Mouse (Mus musculus) MEL (cell line): ENCODE results near the gene Tbxa2r. TPM values are rescaled to one million over a fixed set of nuclear protein-coding genes. Genes with fewer than 3 reads are reported as not detected.

Experiments used
- BHLHE40 ChIP-seq: IDR thresholded peaks from 2 replicates; pipeline ENCODE4 v1.6.1; 2012; ENCODE audit warnings: low read depth, mild to moderate bottlenecking, inconsistent platforms, low read length, improper control_type of control experiment, borderline replicate concordance
- CHD1 ChIP-seq: IDR thresholded peaks from 2 replicates; pipeline ENCODE4 v1.6.1; 2012; ENCODE audit warnings: low read depth, mild to moderate bottlenecking, inconsistent platforms, low read length, improper control_type of control experiment
- CTCF ChIP-seq, 3 experiments: IDR thresholded peaks in 2 of 3; conservative IDR thresholded peaks in 1 of 3; 2 replicates each; pipeline ENCODE4 v1.5.1; 2011 to 2012; ENCODE audit warnings: low read length in 3 of 3, low read depth in 2 of 3, mild to moderate bottlenecking in 2 of 3, improper control_type of control experiment in 1 of 3, inconsistent platforms in 1 of 3, mixed read lengths in 1 of 3, moderate library complexity in 1 of 3; ENCODE audit not compliant: control insufficient read depth in 1 of 3, insufficient read depth in 1 of 3, poor library complexity in 1 of 3, severe bottlenecking in 1 of 3
- E2F4 ChIP-seq: IDR thresholded peaks from 2 replicates; pipeline ENCODE4 v1.6.1; 2011; ENCODE audit warnings: low read depth, low read length, improper control_type of control experiment, borderline replicate concordance
- ETS1 ChIP-seq: IDR thresholded peaks from 2 replicates; pipeline ENCODE4 v1.6.1; 2012; ENCODE audit warnings: low read depth, mild to moderate bottlenecking, inconsistent platforms, low read length, improper control_type of control experiment, moderate library complexity
- GABPA ChIP-seq: IDR thresholded peaks from 2 replicates; pipeline ENCODE4 v1.6.1; 2012; ENCODE audit warnings: low read depth, mild to moderate bottlenecking, inconsistent platforms, low read length, improper control_type of control experiment, moderate library complexity
- MAFK ChIP-seq: IDR thresholded peaks from 2 replicates; pipeline ENCODE4 v1.6.1; 2011; ENCODE audit warnings: low read depth, mild to moderate bottlenecking, low read length, improper control_type of control experiment, borderline replicate concordance
- MAX ChIP-seq: IDR thresholded peaks from 2 replicates; pipeline ENCODE4 v1.6.1; 2011; ENCODE audit warnings: low read length, improper control_type of control experiment
- MAZ ChIP-seq: IDR thresholded peaks from 2 replicates; pipeline ENCODE4 v1.6.1; 2012; ENCODE audit warnings: low read depth, mild to moderate bottlenecking, inconsistent platforms, low read length, improper control_type of control experiment
- MEF2A ChIP-seq: IDR thresholded peaks from 2 replicates; pipeline ENCODE4 v1.6.1; 2014; ENCODE audit warnings: low read depth, mild to moderate bottlenecking, inconsistent platforms, low read length, improper control_type of control experiment; ENCODE audit not compliant: poor library complexity, insufficient replicate concordance, severe bottlenecking; ENCODE audit errors: extremely low read depth
- MXI1 ChIP-seq: IDR thresholded peaks from 2 replicates; pipeline ENCODE4 v1.6.1; 2011; ENCODE audit warnings: mild to moderate bottlenecking, low read depth, low read length, improper control_type of control experiment
- POLR2A ChIP-seq, 2 experiments: IDR thresholded peaks; 2 replicates each; pipeline ENCODE4 v1.6.1; 2011 to 2012; ENCODE audit warnings: low read length in 2 of 2, mild to moderate bottlenecking in 2 of 2, control low read depth in 1 of 2, improper control_type of control experiment in 1 of 2, low read depth in 1 of 2, moderate library complexity in 1 of 2; ENCODE audit not compliant: control insufficient read depth in 1 of 2, insufficient read depth in 1 of 2, poor library complexity in 1 of 2
- POLR2AphosphoS5 ChIP-seq: IDR thresholded peaks from 2 replicates; pipeline ENCODE4 v1.6.1; 2012; ENCODE audit warnings: low read depth, borderline replicate concordance, mild to moderate bottlenecking, inconsistent platforms, low read length, moderate library complexity, mixed read lengths
- RCOR1 ChIP-seq: IDR thresholded peaks from 2 replicates; pipeline ENCODE4 v1.6.1; 2012; ENCODE audit warnings: low read depth, mild to moderate bottlenecking, inconsistent platforms, low read length, improper control_type of control experiment
- SMC3 ChIP-seq: IDR thresholded peaks from 2 replicates; pipeline ENCODE4 v1.6.1; 2011; ENCODE audit warnings: low read depth, low read length, improper control_type of control experiment
- TAL1 ChIP-seq: IDR thresholded peaks from 2 replicates; pipeline ENCODE4 v1.6.1; 2012; ENCODE audit warnings: mild to moderate bottlenecking, inconsistent platforms, low read length, moderate library complexity, mixed read lengths
- UBTF ChIP-seq: IDR thresholded peaks from 2 replicates; pipeline ENCODE4 v1.6.1; 2012; ENCODE audit warnings: low read depth, mild to moderate bottlenecking, inconsistent platforms, low read length, improper control_type of control experiment, moderate library complexity, borderline replicate concordance; ENCODE audit not compliant: insufficient read depth
- USF1 ChIP-seq: IDR thresholded peaks from 2 replicates; pipeline ENCODE4 v1.6.1; 2014; ENCODE audit warnings: low read depth, mild to moderate bottlenecking, inconsistent platforms, low read length, improper control_type of control experiment, moderate library complexity
- USF2 ChIP-seq, 2 experiments: IDR thresholded peaks; 2 replicates each; pipeline ENCODE4 v1.6.1; 2011 to 2012; ENCODE audit warnings: improper control_type of control experiment in 2 of 2, low read length in 2 of 2, borderline replicate concordance in 1 of 2, inconsistent platforms in 1 of 2, low read depth in 1 of 2, mild to moderate bottlenecking in 1 of 2; ENCODE audit not compliant: insufficient read depth in 1 of 2
- ZC3H11A ChIP-seq: IDR thresholded peaks from 2 replicates; pipeline ENCODE4 v1.6.1; 2012; ENCODE audit warnings: low read depth, mild to moderate bottlenecking, inconsistent platforms, low read length, improper control_type of control experiment
- ZKSCAN1 ChIP-seq: IDR thresholded peaks from 2 replicates; pipeline ENCODE4 v1.6.1; 2012; ENCODE audit warnings: low read depth, mild to moderate bottlenecking, inconsistent platforms, low read length, improper control_type of control experiment, moderate library complexity
- ZMIZ1 ChIP-seq: IDR thresholded peaks from 2 replicates; pipeline ENCODE4 v1.6.1; 2012; ENCODE audit warnings: low read depth, mild to moderate bottlenecking, inconsistent platforms, low read length, improper control_type of control experiment, moderate library complexity
- polyA plus RNA-seq, 2 experiments: library from polyadenylated mRNA; stranded (reverse) in 1 of 2; unstranded in 1 of 2; fragments of >175 nt in 1 of 2; fragments of >200 nt in 1 of 2; gene quantifications; 2 replicates each; pipeline versions ENCODE4 v1.2.1 to v1.2.4; 2012; ENCODE audit warnings: low replicate concordance in 2 of 2, low read depth in 1 of 2; ENCODE audit not compliant: insufficient read length in 2 of 2, insufficient read depth in 1 of 2, missing spikeins in 1 of 2
- total RNA-seq: library from RNA; depleted of rRNA; stranded (reverse); fragments of 300-350 nt; gene quantifications from 2 replicates; pipeline ENCODE4 v1.2.3, GENCODE M21; 2012

Gene Tbxa2r
- total and polyA plus RNA-seq, 3 experiments, result 0.31 TPM; not detected in 2

GRCm38 (mm10) chr10:81319741-81320549 is 8.6 kb upstream of the Tbxa2r start (continued):
- TF ChIP-seq POLR2AphosphoS5 (no peak), SMC3 (peak; percentile 15; the same call in 1 of the 2 replicates), ZKSCAN1 (no peak), USF1 (no peak), E2F4 (0 out of 2 replicates have a peak, but pooled peaks have one; percentile 37), TAL1 (no peak), MXI1 (peak; percentile 94), USF2 (IDR thresholded peaks at IDR 0.05; ENCODE audit: borderline replicate concordance in 1 of 2, insufficient read depth in 1 of 2, low read depth in 1 of 2, low read length in 2 of 2) (no peak), MEF2A (no peak), CHD1 (no peak), CTCF (IDR thresholded peaks at IDR 0.05 in 2 of 3, conservative IDR thresholded peaks at IDR 0.05 in 1 of 3; ENCODE audit: control insufficient read depth in 1 of 3, insufficient read depth in 1 of 3, low read depth in 2 of 3, low read length in 3 of 3, poor library complexity in 1 of 3, severe bottlenecking in 1 of 3) (no peak), UBTF (no peak), ZMIZ1 (no peak; the same call in 1 of the 2 replicates), MAFK (no peak), MAX (peak; percentile 83), MAZ (no peak), RCOR1 (0 out of 2 replicates have a peak, but pooled peaks have one; percentile 26), ETS1 (no peak), BHLHE40 (no peak), GABPA (no peak), POLR2A (IDR thresholded peaks at IDR 0.05; ENCODE audit: control insufficient read depth in 1 of 2, insufficient read depth in 1 of 2, low read depth in 1 of 2, low read length in 2 of 2, poor library complexity in 1 of 2) (peak; percentile 51 to 71; a peak in 3 of 4 replicates), ZC3H11A (no peak)
- TF ChIP-seq, all 39 proteins: peak for 14
